Mouse (Mus musculus) neural tube, postnatal 0 days (tissue): ENCODE results near the gene Wfdc10. TPM values are rescaled to one million over a fixed set of nuclear protein-coding genes. Genes with fewer than 3 reads are reported as not detected.

Experiments used
- polyA plus RNA-seq: library from polyadenylated mRNA; unstranded; fragments of >200 nt; fragmentation: Nextera tagmentation; extraction: Ambion mirVana; gene quantifications from 2 replicates; pipeline ENCODE4 v1.2.1, GENCODE M21; 2015

The Wfdc10 gene
- not detected in 2 replicates for polyA plus RNA-seq

DNA sequence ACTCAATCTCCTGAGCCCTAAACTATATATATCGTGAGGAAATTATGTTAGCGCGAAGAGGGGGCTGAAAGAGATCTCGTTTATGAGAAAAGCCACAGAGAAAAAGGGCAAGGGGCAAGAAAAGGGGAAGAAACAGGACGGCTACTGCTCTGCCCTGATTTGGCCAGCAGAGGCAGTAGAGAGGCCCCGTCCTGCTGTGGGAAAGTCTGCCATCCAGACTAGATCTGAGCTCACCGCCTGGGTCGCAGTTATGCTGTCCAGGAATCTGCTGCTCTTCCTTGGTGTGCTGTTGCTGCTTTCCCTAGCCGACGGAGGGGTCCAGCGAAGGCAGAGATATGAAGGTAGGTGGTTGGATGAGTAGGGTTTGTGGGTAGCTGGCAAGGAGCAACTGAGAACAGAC lies at the start of gene Wfdc10:
TSS of gene Wfdc10 (plus strand) at position 189 of the 400 bp plus-strand sequence.

GRCm38 (mm10) chr2:164613471-164613870 lies 42.4 kb upstream of the Wfdc10 start, which contains the start of the genes Wfdc6b and Wfdc8:
TSS of gene Wfdc6b (plus strand) at chr2:164613522.
TSS of gene Wfdc8 (minus strand) at chr2:164613626.

DNA sequence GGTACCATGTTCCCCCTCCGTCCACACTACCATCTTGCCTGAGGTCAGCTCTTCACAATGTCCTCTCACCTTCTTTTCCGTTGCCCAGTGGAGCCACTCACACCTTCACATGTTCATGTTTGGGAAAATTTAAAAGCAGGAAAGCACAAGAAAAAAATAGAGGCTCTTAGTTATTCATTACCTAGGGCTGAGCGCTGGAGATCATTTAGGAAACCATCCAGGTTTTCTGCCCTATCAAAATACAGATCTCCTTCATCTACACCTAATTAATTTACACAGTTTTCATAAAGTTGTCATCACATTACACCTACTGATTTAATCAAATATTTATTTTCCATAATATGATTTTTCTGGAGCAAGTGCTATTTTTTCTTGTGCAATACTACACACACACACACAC lies 17.1 kb upstream of the Wfdc10 start, which contains the start of gene Wfdc16:
TSS of gene Wfdc16 (minus strand) at position 101 of the 400 bp plus-strand sequence.

DNA sequence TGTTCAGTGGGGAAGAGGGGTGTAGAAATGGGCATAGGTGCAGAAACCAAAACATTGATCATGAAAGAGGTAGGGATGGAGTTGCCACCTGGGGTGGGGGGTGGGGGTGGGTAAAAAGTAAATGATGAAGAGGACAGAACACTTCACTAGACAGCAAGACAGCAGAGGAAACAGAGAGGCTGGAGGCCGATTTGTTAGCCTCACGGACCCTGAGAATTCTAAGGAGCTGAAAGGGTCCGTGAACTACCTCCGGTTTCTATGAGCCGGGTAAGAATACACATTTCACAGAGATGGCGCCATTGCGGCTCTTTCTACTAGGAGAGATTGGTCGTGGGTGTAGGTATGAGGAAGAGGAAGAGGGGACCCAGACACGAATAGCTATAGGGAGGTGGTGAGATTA lies 637 bp downstream of the Wfdc10 start, which contains the start of gene Wfdc9:
TSS of gene Wfdc9 (minus strand) at position 101 of the 400 bp plus-strand sequence.

DNA sequence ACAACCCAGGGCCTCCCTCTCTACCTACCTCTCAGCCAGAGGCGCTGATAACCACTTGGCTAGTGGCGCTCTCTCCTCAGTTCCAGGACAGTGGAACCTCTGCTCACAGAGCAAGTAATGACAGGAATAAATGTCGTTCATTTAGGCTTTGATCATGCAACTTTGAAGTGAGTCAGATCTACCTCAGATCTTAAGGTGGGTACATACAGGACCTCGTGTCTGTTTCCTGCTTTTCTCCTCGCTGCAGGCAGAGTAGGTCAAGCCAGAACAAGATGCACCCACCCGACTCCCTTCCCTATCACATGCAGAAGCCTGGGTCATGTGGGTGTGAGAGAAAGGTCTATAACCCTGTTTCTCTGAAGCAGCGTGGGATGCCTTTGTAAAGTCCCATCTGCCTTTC lies 18.1 kb downstream of the Wfdc10 start, which contains the start of gene Wfdc11:
TSS of gene Wfdc11 (minus strand) at position 101 of the 400 bp plus-strand sequence.

DNA sequence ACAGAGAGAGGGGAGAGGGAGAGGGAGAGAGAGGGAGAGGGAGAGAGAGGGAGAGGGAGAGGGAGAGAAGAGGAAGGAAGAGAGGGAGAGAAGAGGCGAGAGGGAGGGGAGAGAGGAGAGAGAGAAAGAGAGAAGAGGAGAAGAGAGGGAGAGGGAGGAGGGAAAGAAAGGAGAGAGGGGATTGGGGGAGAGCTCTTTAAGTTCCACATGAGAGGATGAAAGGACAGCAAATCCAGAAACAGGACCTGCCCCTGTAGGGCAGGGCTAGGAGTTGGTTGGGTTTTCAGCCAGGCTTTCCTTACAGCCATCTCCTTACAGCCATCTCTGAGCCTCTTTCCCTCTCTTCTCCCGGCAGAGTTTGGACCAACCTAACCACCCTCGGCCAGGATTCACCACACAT lies 29.0 kb downstream of the Wfdc10 start, which contains the start of gene Wfdc13:
TSS of gene Wfdc13 (plus strand) at position 301 of the 400 bp plus-strand sequence.

GRCm38 (mm10) chr2:164698201-164698600 lies 42.4 kb downstream of the Wfdc10 start, which contains the start of gene Spint4:
TSS of gene Spint4 (plus strand) at chr2:164698501.

Other genes starting within 250 kb of the Wfdc10 start
- 42.5 and 43.9 TPM in 2 replicates for gene Sdc4, start 212.2 kb upstream of the Wfdc10 start, polyA plus RNA-seq
- gene Sys1, start 199.1 kb upstream of the Wfdc10 start, polyA plus RNA-seq: 113 and 120 TPM in 2 replicates
- gene Gm20458, start 195.1 kb upstream of the Wfdc10 start, polyA plus RNA-seq: 14.5 and 16.2 TPM in 2 replicates
- not detected in 2 replicates for gene Trp53tg5, start 182.3 kb upstream of the Wfdc10 start, polyA plus RNA-seq
- gene Dbndd2, start 169.9 kb upstream of the Wfdc10 start, polyA plus RNA-seq: 41.5 and 45.7 TPM in 2 replicates
- 117 and 135 TPM in 2 replicates for gene Pigt, start 158.5 kb upstream of the Wfdc10 start, polyA plus RNA-seq
- gene Wfdc2, start 93.6 kb upstream of the Wfdc10 start, polyA plus RNA-seq: 0.62 and 0.65 TPM in 2 replicates
- gene Spint3, start 82.6 kb upstream of the Wfdc10 start, polyA plus RNA-seq: not detected in 2 replicates
- gene Wfdc6a, start 70.6 kb upstream of the Wfdc10 start, polyA plus RNA-seq: not detected in 2 replicates
- gene Eppin, start 62.5 kb upstream of the Wfdc10 start, polyA plus RNA-seq: not detected in 2 replicates
- gene Wfdc6b, start 42.5 kb upstream of the Wfdc10 start, polyA plus RNA-seq: not detected in 2 replicates
- gene Wfdc8, start 42.4 kb upstream of the Wfdc10 start, polyA plus RNA-seq: not detected in 2 replicates
- not detected in 2 replicates for gene Wfdc16, start 17.2 kb upstream of the Wfdc10 start, polyA plus RNA-seq
- gene Wfdc9, start 537 bp downstream of the Wfdc10 start, polyA plus RNA-seq: not detected in 2 replicates
- not detected in 2 replicates for gene Wfdc11, start 18.0 kb downstream of the Wfdc10 start, polyA plus RNA-seq
- gene Wfdc13, start 29.1 kb downstream of the Wfdc10 start, polyA plus RNA-seq: 0.22 TPM in 1 of 2 replicates, not detected in the other
- not detected in 2 replicates for gene Spint4, start 42.5 kb downstream of the Wfdc10 start, polyA plus RNA-seq
- not detected in 2 replicates for gene Spint5, start 59.3 kb downstream of the Wfdc10 start, polyA plus RNA-seq
- 0.58 and 0.88 TPM in 2 replicates for gene Wfdc3, start 89.9 kb downstream of the Wfdc10 start, polyA plus RNA-seq
- gene Dnttip1, start 89.9 kb downstream of the Wfdc10 start, polyA plus RNA-seq: 48.0 and 50.3 TPM in 2 replicates
- gene Ube2c, start 113.9 kb downstream of the Wfdc10 start, polyA plus RNA-seq: 31.4 and 34.2 TPM in 2 replicates
- 6.6 and 7.2 TPM in 2 replicates for gene Tnnc2, start 123.9 kb downstream of the Wfdc10 start, polyA plus RNA-seq
- gene Snx21, start 129.8 kb downstream of the Wfdc10 start, polyA plus RNA-seq: 54.9 and 60.8 TPM in 2 replicates
- gene Acot8, start 148.8 kb downstream of the Wfdc10 start, polyA plus RNA-seq: 23.8 and 27.3 TPM in 2 replicates
- gene Zswim3, start 149.1 kb downstream of the Wfdc10 start, polyA plus RNA-seq: 10.4 and 10.8 TPM in 2 replicates
- 24.9 and 26.5 TPM in 2 replicates for gene Zswim1, start 166.6 kb downstream of the Wfdc10 start, polyA plus RNA-seq
- gene Spata25, start 172.5 kb downstream of the Wfdc10 start, polyA plus RNA-seq: 0.27 TPM in 1 of 2 replicates, not detected in the other
- 101 and 102 TPM in 2 replicates for gene Ctsa, start 176.8 kb downstream of the Wfdc10 start, polyA plus RNA-seq
- gene Neurl2, start 177.4 kb downstream of the Wfdc10 start, polyA plus RNA-seq: 8.1 and 8.5 TPM in 2 replicates
- 134 and 140 TPM in 2 replicates for gene Pltp, start 201.7 kb downstream of the Wfdc10 start, polyA plus RNA-seq
- gene Pcif1, start 223.3 kb downstream of the Wfdc10 start, polyA plus RNA-seq: 84.1 and 87.1 TPM in 2 replicates